Mouse (Mus musculus) splenic B cell, adult 2 months (primary cell): ENCODE results near the gene Utp20.
"Not testable (repeated sequence)": the region's sequence is repeated elsewhere in the genome, so short reads cannot be mapped to it uniquely, and the experiment has no call there.

Experiments
- DNase-seq: peaks from one replicate; pipeline ENCODE4 v3.0.0-alpha.2; 2011; ENCODE audit warnings: low read depth, low spot score
- H3K27me3 ChIP-seq: 2 replicates; pipeline ENCODE4 v1.6.1; 2012; ENCODE audit warnings: mild to moderate bottlenecking, low read length, moderate library complexity, mixed read lengths; ENCODE audit not compliant: control insufficient read depth, poor library complexity, insufficient read depth, severe bottlenecking
- H3K36me3 ChIP-seq: 2 replicates; pipeline ENCODE4 v1.6.1; 2012; ENCODE audit warnings: mild to moderate bottlenecking, low read length, moderate library complexity, mixed read lengths; ENCODE audit not compliant: control insufficient read depth, poor library complexity, insufficient read depth, severe bottlenecking

The Utp20 gene

GRCm38 (mm10) chr10:88765431-88766142, 61.0 kb downstream of the Utp20 start:
- Histone ChIP-seq H3K27me3 (no peaks in the 10 kb centered on the region), H3K36me3 (peaks cover 10% of the 10 kb centered on the region)
- DNase-seq: no peak

GRCm38 (mm10) chr10:88761524-88762212, 64.9 kb downstream of the Utp20 start:
- no peak for DNase-seq
- Histone ChIP-seq H3K27me3 (no peaks in the 10 kb centered on the region), H3K36me3 (peaks cover 12% of the 10 kb centered on the region)

- no peaks in the 10 kb centered on the region for H3K27me3 ChIP-seq
- peaks cover 7% of the 10 kb centered on the region for H3K36me3 ChIP-seq
- no peak for DNase-seq
These were observed 85.2 kb downstream of the Utp20 start for GRCm38 (mm10) chr10:88741426-88741825.

- DNase-seq: no peak
- peaks cover 7% of the 10 kb centered on the region for H3K36me3 ChIP-seq
- no peaks in the 10 kb centered on the region for H3K27me3 ChIP-seq
These were observed 85.8 kb downstream of the Utp20 start for GRCm38 (mm10) chr10:88740781-88741180.

- no peak for DNase-seq
- peaks cover 7% of the 10 kb centered on the region for H3K36me3 ChIP-seq
- no peaks in the 10 kb centered on the region for H3K27me3 ChIP-seq
These were observed 86.8 kb downstream of the Utp20 start for GRCm38 (mm10) chr10:88739818-88740217.

GRCm38 (mm10) chr10:88739074-88739473, 87.5 kb downstream of the Utp20 start:
- not testable (repeated sequence) for H3K36me3 ChIP-seq, H3K27me3 ChIP-seq, DNase-seq

GRCm38 (mm10) chr10:88732309-88732622, 94.3 kb downstream of the Utp20 start:
- Histone ChIP-seq H3K36me3 (peaks cover 3% of the 10 kb centered on the region; the same call in 1 of the 2 replicates), H3K27me3 (no peaks in the 10 kb centered on the region)
- peak; percentile 6 for DNase-seq

- Histone ChIP-seq H3K36me3 (no peaks in the 10 kb centered on the region; the same call in 1 of the 2 replicates), H3K27me3 (no peaks in the 10 kb centered on the region)
- DNase-seq: no peak
These were observed 94.9 kb downstream of the Utp20 start for GRCm38 (mm10) chr10:88731496-88732308.

- Histone ChIP-seq H3K36me3 (no peaks in the 10 kb centered on the region; the same call in 1 of the 2 replicates), H3K27me3 (no peaks in the 10 kb centered on the region)
- DNase-seq: peak; percentile 91
These were observed 95.8 kb downstream of the Utp20 start, which contains the start of gene Arl1 for GRCm38 (mm10) chr10:88730571-88731495. Arl1 (plus strand) TSS chr10:88730858.

- no peaks in the 10 kb centered on the region for H3K27me3 ChIP-seq
- DNase-seq: no peak
These were observed 98.4 kb downstream of the Utp20 start for GRCm38 (mm10) chr10:88728166-88728565.

GRCm38 (mm10) chr10:88727128-88727527, 99.5 kb downstream of the Utp20 start:
- H3K27me3 ChIP-seq: no peaks in the 10 kb centered on the region
- DNase-seq: peak; percentile 66
- H3K36me3 ChIP-seq: no peaks in the 10 kb centered on the region

More at GRCm38 (mm10) chr10:88728166-88728565, 98.4 kb downstream of the Utp20 start:
- no peaks in the 10 kb centered on the region for H3K36me3 ChIP-seq

GRCm38 (mm10) chr10:88725343-88725742, 101.3 kb downstream of the Utp20 start:
- Histone ChIP-seq H3K27me3 (no peaks in the 10 kb centered on the region), H3K36me3 (no peaks in the 10 kb centered on the region)
- DNase-seq: peak; percentile 53

- DNase-seq: no peak
- H3K36me3 ChIP-seq: no peaks in the 10 kb centered on the region
- H3K27me3 ChIP-seq: no peaks in the 10 kb centered on the region
These were observed 107.0 kb downstream of the Utp20 start for GRCm38 (mm10) chr10:88719618-88720017.

- Histone ChIP-seq H3K36me3 (no peaks in the 10 kb centered on the region), H3K27me3 (no peaks in the 10 kb centered on the region)
- DNase-seq: no peak
These were observed 108.9 kb downstream of the Utp20 start for GRCm38 (mm10) chr10:88717756-88718025.
